Mouse (Mus musculus) right cerebral cortex, postnatal 14 days (tissue): ENCODE results near the gene Upk1b.
"Not testable (repeated sequence)": the region's sequence is repeated elsewhere in the genome, so short reads cannot be mapped to it uniquely, and the experiment has no call there.

Experiments used
- DNase-seq: peaks from one replicate; pipeline ENCODE4 v3.0.0; 2022

Gene Upk1b

GRCm38 (mm10) chr16:38800091-38800490 lies at the start of gene Upk1b:
TSS of gene Upk1b (minus strand) at chr16:38800328.
- no peak for DNase-seq

GRCm38 (mm10) chr16:38828649-38829048 lies 28.5 kb upstream of the Upk1b start, which contains the start of gene 4930435E12Rik:
TSS of gene 4930435E12Rik (minus strand) at chr16:38828749.
- no peak for DNase-seq

GRCm38 (mm10) chr16:38812521-38812920 lies 12.4 kb upstream of the Upk1b start:
- DNase-seq = peak; percentile 75

GRCm38 (mm10) chr16:38810196-38810595 lies 10.1 kb upstream of the Upk1b start:
- DNase-seq = no peak

- not testable (repeated sequence) for DNase-seq
Observed at GRCm38 (mm10) chr16:38807796-38808195, 7.7 kb upstream of the Upk1b start.

GRCm38 (mm10) chr16:38798957-38799450 lies 1.1 kb downstream of the Upk1b start:
- DNase-seq = no peak

GRCm38 (mm10) chr16:38793120-38793519 lies 7.0 kb downstream of the Upk1b start:
- no peak for DNase-seq

GRCm38 (mm10) chr16:38789966-38790365 lies 10.2 kb downstream of the Upk1b start:
- no peak for DNase-seq

GRCm38 (mm10) chr16:38789016-38789415 lies 11.1 kb downstream of the Upk1b start:
- no peak for DNase-seq

- no peak for DNase-seq
Observed at GRCm38 (mm10) chr16:38785301-38785700, 14.8 kb downstream of the Upk1b start.

- no peak for DNase-seq
Observed at GRCm38 (mm10) chr16:38782524-38783067, 17.5 kb downstream of the Upk1b start.

GRCm38 (mm10) chr16:38781946-38782345 lies 18.2 kb downstream of the Upk1b start:
- no peak for DNase-seq

- no peak for DNase-seq
Observed at GRCm38 (mm10) chr16:38780960-38781572, 19.1 kb downstream of the Upk1b start.

GRCm38 (mm10) chr16:38776342-38776741 lies 23.8 kb downstream of the Upk1b start:
- DNase-seq = no peak

GRCm38 (mm10) chr16:38774964-38775746 lies 25.0 kb downstream of the Upk1b start:
- DNase-seq = no peak

- no peak for DNase-seq
Observed at GRCm38 (mm10) chr16:38772906-38773496, 27.1 kb downstream of the Upk1b start.

GRCm38 (mm10) chr16:38771145-38771544 lies 29.0 kb downstream of the Upk1b start:
- no peak for DNase-seq

- DNase-seq = no peak
Observed at GRCm38 (mm10) chr16:38769529-38769928, 30.6 kb downstream of the Upk1b start.

GRCm38 (mm10) chr16:38768386-38768785 lies 31.7 kb downstream of the Upk1b start:
- no peak for DNase-seq

- no peak for DNase-seq
Observed at GRCm38 (mm10) chr16:38767761-38768160, 32.4 kb downstream of the Upk1b start.

GRCm38 (mm10) chr16:38766671-38767070 lies 33.5 kb downstream of the Upk1b start:
- no peak for DNase-seq

GRCm38 (mm10) chr16:38763508-38763907 lies 36.6 kb downstream of the Upk1b start:
- no peak for DNase-seq

- DNase-seq = no peak
Observed at GRCm38 (mm10) chr16:38762401-38762800, 37.7 kb downstream of the Upk1b start.
